Mouse (Mus musculus) erythroblast, embryonic 14.5 days (primary cell): Measurements from ENCODE around the gene Timmdc1.

ENCODE experiments used
- GATA1 ChIP-seq: IDR thresholded peaks from 2 replicates; pipeline ENCODE4 v1.6.1; 2012; ENCODE audit warnings: low read length, inconsistent platforms, mixed read lengths
- TAL1 ChIP-seq: IDR thresholded peaks from 3 replicates; pipeline ENCODE4 v1.6.1; 2012; ENCODE audit warnings: low read length, inconsistent platforms, mixed read lengths

- TF ChIP-seq TAL1 (no peak), GATA1 (no peak)
These were observed 38.7 kb downstream of the Timmdc1 start for GRCm38 (mm10) chr16:38483582-38484309.
